Mouse (Mus musculus) myocyte (in vitro differentiated cells): ENCODE data around the gene Pdk4. TPM values are rescaled to one million over a fixed set of nuclear protein-coding genes. Genes with fewer than 3 reads are reported as not detected.
A peak's percentile ranks its signal among the peaks of the same experiment; 100 is the strongest.

Experiments used
- H3K27me3 ChIP-seq: one replicate; pipeline ENCODE4 v1.6.1; 2011; ENCODE audit not compliant: control insufficient read depth, insufficient read depth, insufficient read length
- H3K36me3 ChIP-seq: one replicate; pipeline ENCODE4 v1.6.1; 2011; ENCODE audit not compliant: control insufficient read depth, insufficient read depth
- H3K4me2 ChIP-seq: one replicate; pipeline ENCODE4 v1.6.1; 2011; ENCODE audit warnings: low read depth, control low read depth
- H3K4me3 ChIP-seq: one replicate; pipeline ENCODE4 v1.5.1; 2011; ENCODE audit warnings: mild to moderate bottlenecking, control low read depth, moderate library complexity
- H3K79me2 ChIP-seq: one replicate; pipeline ENCODE4 v1.6.1; 2011; ENCODE audit not compliant: control insufficient read depth, insufficient read depth
- H3ac ChIP-seq: one replicate; pipeline ENCODE4 v1.6.1; 2011; ENCODE audit not compliant: control insufficient read depth, insufficient read length
- CEBPB ChIP-seq: IDR thresholded peaks from 2 replicates; pipeline ENCODE4 v1.6.1; 2011; ENCODE audit warnings: mild to moderate bottlenecking, moderate library complexity; ENCODE audit not compliant: poor library complexity, insufficient read depth, severe bottlenecking
- E2F4 ChIP-seq: IDR thresholded peaks from one replicate; pipeline ENCODE4 v1.6.1; 2011; ENCODE audit warnings: mild to moderate bottlenecking, control low read depth, moderate library complexity; ENCODE audit not compliant: insufficient read depth
- MAX ChIP-seq: IDR thresholded peaks from one replicate; pipeline ENCODE4 v1.6.1; 2011; ENCODE audit warnings: low read depth, mild to moderate bottlenecking, control low read depth
- MYOD1 ChIP-seq, 3 experiments: IDR thresholded peaks; one replicate each; pipeline ENCODE4 v1.6.1; 2011; ENCODE audit warnings: control low read depth in 2 of 3, low read depth in 2 of 3, mild to moderate bottlenecking in 2 of 3, moderate library complexity in 1 of 3; ENCODE audit not compliant: insufficient read length in 2 of 3, control insufficient read depth in 1 of 3
- MYOG ChIP-seq, 3 experiments: IDR thresholded peaks; one replicate each; pipeline ENCODE4 v1.6.1; 2011; ENCODE audit warnings: control low read depth in 2 of 3, low read depth in 2 of 3, mild to moderate bottlenecking in 2 of 3; ENCODE audit not compliant: insufficient read length in 2 of 3, control insufficient read depth in 1 of 3, insufficient read depth in 1 of 3
- POLR2A ChIP-seq: IDR thresholded peaks from one replicate; pipeline ENCODE4 v1.6.1; 2011; ENCODE audit warnings: low read depth, mild to moderate bottlenecking, control low read depth, moderate library complexity; ENCODE audit not compliant: insufficient read length
- POLR2AphosphoS2 ChIP-seq: IDR thresholded peaks from one replicate; pipeline ENCODE4 v1.6.1; 2011; ENCODE audit warnings: low read depth, control low read depth; ENCODE audit not compliant: insufficient read length
- REST ChIP-seq: IDR thresholded peaks from one replicate; pipeline ENCODE4 v1.6.1; 2011; ENCODE audit warnings: mild to moderate bottlenecking, control low read depth, moderate library complexity; ENCODE audit not compliant: insufficient read depth, insufficient read length
- SRF ChIP-seq: IDR thresholded peaks from one replicate; pipeline ENCODE4 v1.6.1; 2011; ENCODE audit warnings: low read depth; ENCODE audit not compliant: control insufficient read depth, insufficient read length
- TCF12 ChIP-seq: IDR thresholded peaks from one replicate; pipeline ENCODE4 v1.6.1; 2011; ENCODE audit warnings: mild to moderate bottlenecking, control low read depth; ENCODE audit not compliant: poor library complexity, insufficient read depth, severe bottlenecking
- TCF3 ChIP-seq: IDR thresholded peaks from one replicate; pipeline ENCODE4 v1.6.1; 2011; ENCODE audit warnings: low read depth, control low read depth; ENCODE audit not compliant: insufficient read length
- USF1 ChIP-seq: IDR thresholded peaks from one replicate; pipeline ENCODE4 v1.6.1; 2011; ENCODE audit warnings: low read depth, mild to moderate bottlenecking, control low read depth, moderate library complexity
- polyA plus RNA-seq: library from polyadenylated mRNA; unstranded; fragments of >200 nt; fragmentation: generic; extraction: Trizol; gene quantifications from one replicate; pipeline ENCODE4 v1.2.1, GENCODE M21; 2012; ENCODE audit warnings: missing spikeins

Gene Pdk4
- polyA plus RNA-seq, 1 experiment, result 5.3 TPM

DNA sequence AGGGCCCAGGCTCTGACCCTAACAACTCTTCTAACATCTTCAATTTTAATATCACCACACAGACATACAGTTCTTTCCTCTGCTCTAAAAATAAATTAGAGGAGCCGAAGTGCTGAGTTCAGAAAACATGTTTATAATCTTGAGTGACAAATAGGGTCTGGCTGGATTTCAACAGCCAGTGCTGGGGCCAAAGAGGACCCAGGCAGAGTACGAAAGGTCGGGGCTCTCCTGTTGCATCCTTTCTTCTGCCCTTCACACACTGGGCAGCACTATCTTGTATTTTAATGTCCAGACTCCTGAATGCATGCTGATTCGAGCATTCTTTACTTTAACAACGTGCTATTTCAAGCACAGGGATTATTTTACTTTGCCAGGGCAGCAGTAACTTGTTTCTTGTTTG, 13.2 kb upstream of the Pdk4 start:
- no peak overlapping the region for H3ac ChIP-seq
- H3K36me3 ChIP-seq, result no peaks in the 10 kb centered on the region
- no peak overlapping the region for H3K4me3 ChIP-seq
- H3K27me3 ChIP-seq, result no peaks in the 10 kb centered on the region
- H3K4me2 ChIP-seq, result peak overlapping the region; percentile 42
- no peaks in the 10 kb centered on the region for H3K79me2 ChIP-seq
- no peak for TF ChIP-seq MYOD1 (IDR thresholded peaks at IDR 0.05; ENCODE audit: control insufficient read depth in 1 of 3, insufficient read length in 2 of 3, low read depth in 2 of 3)
- TF ChIP-seq MAX, result no peak
- TF ChIP-seq USF1, result no peak
- no peak for TF ChIP-seq POLR2AphosphoS2
- TF ChIP-seq MYOG (IDR thresholded peaks at IDR 0.05; ENCODE audit: control insufficient read depth in 1 of 3, insufficient read depth in 1 of 3, insufficient read length in 2 of 3, low read depth in 2 of 3), result no peak
- no peak for TF ChIP-seq TCF12
- no peak for TF ChIP-seq POLR2A
- TF ChIP-seq E2F4, result no peak
- TF ChIP-seq REST, result no peak
- no peak for TF ChIP-seq TCF3
- TF ChIP-seq CEBPB, result no peak
- TF ChIP-seq SRF, result no peak

- no peaks in the 10 kb centered on the region for H3K79me2 ChIP-seq
- no peak overlapping the region for H3K4me2 ChIP-seq
- no peaks in the 10 kb centered on the region for H3K36me3 ChIP-seq
- no peaks in the 10 kb centered on the region for H3K27me3 ChIP-seq
- H3K4me3 ChIP-seq, result no peak overlapping the region
- no peak overlapping the region for H3ac ChIP-seq
- no peak for TF ChIP-seq TCF3
- no peak for TF ChIP-seq REST
- no peak for TF ChIP-seq TCF12
- no peak for TF ChIP-seq CEBPB
- TF ChIP-seq SRF, result no peak
- no peak for TF ChIP-seq POLR2AphosphoS2
- no peak for TF ChIP-seq MYOD1 (IDR thresholded peaks at IDR 0.05; ENCODE audit: control insufficient read depth in 1 of 3, insufficient read length in 2 of 3, low read depth in 2 of 3)
- TF ChIP-seq E2F4, result no peak
- no peak for TF ChIP-seq MAX
- TF ChIP-seq USF1, result no peak
- TF ChIP-seq POLR2A, result no peak
These were observed 11.7 kb upstream of the Pdk4 start for GRCm38 (mm10) chr6:5507821-5508220.

GRCm38 (mm10) chr6:5506271-5506670, 10.2 kb upstream of the Pdk4 start:
- Histone ChIP-seq H3ac (no peak overlapping the region), H3K4me3 (no peak overlapping the region), H3K36me3 (no peaks in the 10 kb centered on the region), H3K79me2 (no peaks in the 10 kb centered on the region), H3K4me2 (no peak overlapping the region), H3K27me3 (no peaks in the 10 kb centered on the region)
- no peak for TF ChIP-seq POLR2AphosphoS2
- TF ChIP-seq E2F4, result no peak
- TF ChIP-seq TCF3, result no peak
- no peak for TF ChIP-seq SRF
- TF ChIP-seq MYOG (IDR thresholded peaks at IDR 0.05; ENCODE audit: control insufficient read depth in 1 of 3, insufficient read depth in 1 of 3, insufficient read length in 2 of 3, low read depth in 2 of 3), result no peak

GRCm38 (mm10) chr6:5502810-5503209, 6.7 kb upstream of the Pdk4 start:
- H3K36me3 ChIP-seq, result no peaks in the 10 kb centered on the region
- no peaks in the 10 kb centered on the region for H3K27me3 ChIP-seq
- no peak overlapping the region for H3ac ChIP-seq
- H3K4me2 ChIP-seq, result no peak overlapping the region
- TF ChIP-seq POLR2AphosphoS2 (no peak), MYOG (IDR thresholded peaks at IDR 0.05; ENCODE audit: control insufficient read depth in 1 of 3, insufficient read depth in 1 of 3, insufficient read length in 2 of 3, low read depth in 2 of 3) (no peak), MYOD1 (IDR thresholded peaks at IDR 0.05; ENCODE audit: control insufficient read depth in 1 of 3, insufficient read length in 2 of 3, low read depth in 2 of 3) (no peak), REST (no peak), SRF (no peak), POLR2A (no peak), TCF3 (no peak), TCF12 (no peak), USF1 (no peak), MAX (no peak), E2F4 (no peak), CEBPB (no peak)
- no peaks in the 10 kb centered on the region for H3K79me2 ChIP-seq
- no peak overlapping the region for H3K4me3 ChIP-seq

DNA sequence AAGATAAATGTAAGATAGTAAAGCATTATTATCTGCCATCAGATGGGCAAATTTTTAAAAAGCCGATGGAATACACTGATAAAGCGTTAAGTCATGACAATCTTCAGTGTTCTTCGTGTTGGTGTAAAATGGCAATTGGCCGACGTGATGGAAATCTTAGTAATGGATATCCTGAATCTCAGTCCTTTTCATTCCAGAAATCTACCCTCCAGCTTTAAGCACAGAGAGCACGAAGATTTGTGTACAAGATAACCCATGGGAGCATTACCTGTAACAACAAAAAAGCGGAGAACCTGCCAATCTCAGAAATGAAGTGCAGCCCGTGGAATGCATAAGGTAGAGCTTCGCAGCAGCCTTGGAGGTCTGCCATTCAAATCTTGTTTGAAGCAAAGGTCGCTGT, 5.4 kb upstream of the Pdk4 start:
- Histone ChIP-seq H3ac (no peak overlapping the region), H3K79me2 (no peaks in the 10 kb centered on the region), H3K36me3 (no peaks in the 10 kb centered on the region), H3K4me3 (no peak overlapping the region), H3K4me2 (no peak overlapping the region), H3K27me3 (no peaks in the 10 kb centered on the region)
- no peak for TF ChIP-seq MYOD1 (IDR thresholded peaks at IDR 0.05; ENCODE audit: control insufficient read depth in 1 of 3, insufficient read length in 2 of 3, low read depth in 2 of 3)
- no peak for TF ChIP-seq MAX
- TF ChIP-seq E2F4, result no peak
- no peak for TF ChIP-seq SRF
- TF ChIP-seq TCF3, result no peak
